Mouse (Mus musculus) MEL (cell line): ENCODE measurements around the gene Mrpl35. TPM values are rescaled to one million over a fixed set of nuclear protein-coding genes. Genes with fewer than 3 reads are reported as not detected.
A peak's percentile ranks its signal among the peaks of the same experiment; 100 is the strongest.

Experiments used
- DNase-seq: peaks from one replicate; pipeline ENCODE4 v3.0.0; 2011; ENCODE audit warnings: low read depth, low spot score
- H3K27ac ChIP-seq: 2 replicates; pipeline ENCODE4 v1.5.1; 2012; ENCODE audit warnings: low read depth, mild to moderate bottlenecking, control low read depth, low read length, moderate library complexity; ENCODE audit not compliant: control insufficient read depth
- H3K27me3 ChIP-seq, 2 experiments: fragments of 150-350 bp in 1 of 2; sonication (generic) in 1 of 2; 2 replicates each; pipeline ENCODE4 v1.6.1; 2012; ENCODE audit warnings: low read length in 2 of 2, mild to moderate bottlenecking in 2 of 2, improper control_type of control experiment in 1 of 2, moderate library complexity in 1 of 2; ENCODE audit not compliant: insufficient read depth in 2 of 2, control insufficient read depth in 1 of 2
- H3K36me3 ChIP-seq, 2 experiments: 2 replicates each; pipeline ENCODE4 v1.6.1; 2012 to 2014; ENCODE audit warnings: low read length in 2 of 2, improper control_type of control experiment in 1 of 2, inconsistent platforms in 1 of 2, mild to moderate bottlenecking in 1 of 2; ENCODE audit not compliant: insufficient read depth in 2 of 2, control insufficient read depth in 1 of 2
- H3K4me1 ChIP-seq, 2 experiments: fragments of 150-350 bp in 1 of 2; sonication (generic) in 1 of 2; 2 replicates each; pipeline ENCODE4 v1.6.1; 2012; ENCODE audit warnings: low read length in 2 of 2, improper control_type of control experiment in 1 of 2, mild to moderate bottlenecking in 1 of 2; ENCODE audit not compliant: insufficient read depth in 2 of 2, control insufficient read depth in 1 of 2
- H3K4me3 ChIP-seq, 2 experiments: fragments of 150-350 bp in 1 of 2; sonication (generic) in 1 of 2; 2 replicates each; pipeline ENCODE4 v1.5.1; 2012; ENCODE audit warnings: low read depth in 2 of 2, low read length in 2 of 2, mild to moderate bottlenecking in 2 of 2, moderate library complexity in 2 of 2, control low read depth in 1 of 2, improper control_type of control experiment in 1 of 2; ENCODE audit not compliant: control insufficient read depth in 1 of 2, insufficient read depth in 1 of 2
- H3K79me2 ChIP-seq: 2 replicates; pipeline ENCODE4 v1.6.1; 2012; ENCODE audit warnings: mild to moderate bottlenecking, low read length, moderate library complexity; ENCODE audit not compliant: control insufficient read depth, poor library complexity, insufficient read depth
- H3K9ac ChIP-seq: 2 replicates; pipeline ENCODE4 v1.6.1; 2012; ENCODE audit warnings: low read depth, mild to moderate bottlenecking, control low read depth, low read length, moderate library complexity; ENCODE audit not compliant: control insufficient read depth, poor library complexity, severe bottlenecking
- H3K9me3 ChIP-seq: fragments of 150-350 bp; sonication (generic); replicated peaks from 2 replicates; pipeline ENCODE4 v1.6.1; 2012; ENCODE audit warnings: mild to moderate bottlenecking, low read length, improper control_type of control experiment, moderate library complexity; ENCODE audit not compliant: insufficient read depth
- BHLHE40 ChIP-seq: IDR thresholded peaks from 2 replicates; pipeline ENCODE4 v1.6.1; 2012; ENCODE audit warnings: low read depth, mild to moderate bottlenecking, inconsistent platforms, low read length, improper control_type of control experiment, borderline replicate concordance
- CHD1 ChIP-seq: IDR thresholded peaks from 2 replicates; pipeline ENCODE4 v1.6.1; 2012; ENCODE audit warnings: low read depth, mild to moderate bottlenecking, inconsistent platforms, low read length, improper control_type of control experiment
- CHD2 ChIP-seq: IDR thresholded peaks from 2 replicates; pipeline ENCODE4 v1.6.1; 2011; ENCODE audit warnings: low read length, improper control_type of control experiment
- E2F4 ChIP-seq: IDR thresholded peaks from 2 replicates; pipeline ENCODE4 v1.6.1; 2011; ENCODE audit warnings: low read depth, low read length, improper control_type of control experiment, borderline replicate concordance
- EP300 ChIP-seq, 2 experiments: IDR thresholded peaks; 2 replicates each; pipeline ENCODE4 v1.6.1; 2011; ENCODE audit warnings: improper control_type of control experiment in 2 of 2, low read length in 2 of 2, low read depth in 1 of 2, mild to moderate bottlenecking in 1 of 2
- ETS1 ChIP-seq: IDR thresholded peaks from 2 replicates; pipeline ENCODE4 v1.6.1; 2012; ENCODE audit warnings: low read depth, mild to moderate bottlenecking, inconsistent platforms, low read length, improper control_type of control experiment, moderate library complexity
- GABPA ChIP-seq: IDR thresholded peaks from 2 replicates; pipeline ENCODE4 v1.6.1; 2012; ENCODE audit warnings: low read depth, mild to moderate bottlenecking, inconsistent platforms, low read length, improper control_type of control experiment, moderate library complexity
- GATA1 ChIP-seq: IDR thresholded peaks from 2 replicates; pipeline ENCODE4 v1.6.1; 2011; ENCODE audit warnings: low read depth, low read length, improper control_type of control experiment
- HCFC1 ChIP-seq: IDR thresholded peaks from 2 replicates; pipeline ENCODE4 v1.6.1; 2012; ENCODE audit warnings: low read depth, mild to moderate bottlenecking, inconsistent platforms, low read length, improper control_type of control experiment, moderate library complexity
- JUND ChIP-seq: IDR thresholded peaks from 2 replicates; pipeline ENCODE4 v1.6.1; 2011; ENCODE audit warnings: low read depth, mild to moderate bottlenecking, improper control_type of control experiment, low read length
- KAT2A ChIP-seq: conservative IDR thresholded peaks from 2 replicates; pipeline ENCODE4 v1.6.1; 2012; ENCODE audit warnings: low read depth, low read length, improper control_type of control experiment, inconsistent platforms
- MAFK ChIP-seq: IDR thresholded peaks from 2 replicates; pipeline ENCODE4 v1.6.1; 2011; ENCODE audit warnings: low read depth, mild to moderate bottlenecking, low read length, improper control_type of control experiment, borderline replicate concordance
- MAX ChIP-seq: IDR thresholded peaks from 2 replicates; pipeline ENCODE4 v1.6.1; 2011; ENCODE audit warnings: low read length, improper control_type of control experiment
- MEF2A ChIP-seq: IDR thresholded peaks from 2 replicates; pipeline ENCODE4 v1.6.1; 2014; ENCODE audit warnings: low read depth, mild to moderate bottlenecking, inconsistent platforms, low read length, improper control_type of control experiment; ENCODE audit not compliant: poor library complexity, insufficient replicate concordance, severe bottlenecking; ENCODE audit errors: extremely low read depth
- MXI1 ChIP-seq: IDR thresholded peaks from 2 replicates; pipeline ENCODE4 v1.6.1; 2011; ENCODE audit warnings: mild to moderate bottlenecking, low read depth, low read length, improper control_type of control experiment
- MYC ChIP-seq: IDR thresholded peaks from 2 replicates; pipeline ENCODE4 v1.6.1; 2011; ENCODE audit warnings: low read depth, mild to moderate bottlenecking, low read length, improper control_type of control experiment, moderate library complexity
- NELFE ChIP-seq: IDR thresholded peaks from 2 replicates; pipeline ENCODE4 v1.6.1; 2011; ENCODE audit warnings: low read depth, low read length, improper control_type of control experiment
- POLR2A ChIP-seq, 2 experiments: IDR thresholded peaks; 2 replicates each; pipeline ENCODE4 v1.6.1; 2011 to 2012; ENCODE audit warnings: low read length in 2 of 2, mild to moderate bottlenecking in 2 of 2, control low read depth in 1 of 2, improper control_type of control experiment in 1 of 2, low read depth in 1 of 2, moderate library complexity in 1 of 2; ENCODE audit not compliant: control insufficient read depth in 1 of 2, insufficient read depth in 1 of 2, poor library complexity in 1 of 2
- RAD21 ChIP-seq: IDR thresholded peaks from 2 replicates; pipeline ENCODE4 v1.6.1; 2011; ENCODE audit warnings: mild to moderate bottlenecking, low read depth, low read length, improper control_type of control experiment
- RCOR1 ChIP-seq: IDR thresholded peaks from 2 replicates; pipeline ENCODE4 v1.6.1; 2012; ENCODE audit warnings: low read depth, mild to moderate bottlenecking, inconsistent platforms, low read length, improper control_type of control experiment
- SMC3 ChIP-seq: IDR thresholded peaks from 2 replicates; pipeline ENCODE4 v1.6.1; 2011; ENCODE audit warnings: low read depth, low read length, improper control_type of control experiment
- TAL1 ChIP-seq: IDR thresholded peaks from 2 replicates; pipeline ENCODE4 v1.6.1; 2012; ENCODE audit warnings: mild to moderate bottlenecking, inconsistent platforms, low read length, moderate library complexity, mixed read lengths
- TBP ChIP-seq: IDR thresholded peaks from 2 replicates; pipeline ENCODE4 v1.8.0; 2011; ENCODE audit warnings: low read depth, low read length, improper control_type of control experiment
- UBTF ChIP-seq: IDR thresholded peaks from 2 replicates; pipeline ENCODE4 v1.6.1; 2012; ENCODE audit warnings: low read depth, mild to moderate bottlenecking, inconsistent platforms, low read length, improper control_type of control experiment, moderate library complexity, borderline replicate concordance; ENCODE audit not compliant: insufficient read depth
- USF1 ChIP-seq: IDR thresholded peaks from 2 replicates; pipeline ENCODE4 v1.6.1; 2014; ENCODE audit warnings: low read depth, mild to moderate bottlenecking, inconsistent platforms, low read length, improper control_type of control experiment, moderate library complexity
- USF2 ChIP-seq, 2 experiments: IDR thresholded peaks; 2 replicates each; pipeline ENCODE4 v1.6.1; 2011 to 2012; ENCODE audit warnings: improper control_type of control experiment in 2 of 2, low read length in 2 of 2, borderline replicate concordance in 1 of 2, inconsistent platforms in 1 of 2, low read depth in 1 of 2, mild to moderate bottlenecking in 1 of 2; ENCODE audit not compliant: insufficient read depth in 1 of 2
- ZC3H11A ChIP-seq: IDR thresholded peaks from 2 replicates; pipeline ENCODE4 v1.6.1; 2012; ENCODE audit warnings: low read depth, mild to moderate bottlenecking, inconsistent platforms, low read length, improper control_type of control experiment
- ZKSCAN1 ChIP-seq: IDR thresholded peaks from 2 replicates; pipeline ENCODE4 v1.6.1; 2012; ENCODE audit warnings: low read depth, mild to moderate bottlenecking, inconsistent platforms, low read length, improper control_type of control experiment, moderate library complexity
- ZMIZ1 ChIP-seq: IDR thresholded peaks from 2 replicates; pipeline ENCODE4 v1.6.1; 2012; ENCODE audit warnings: low read depth, mild to moderate bottlenecking, inconsistent platforms, low read length, improper control_type of control experiment, moderate library complexity
- ZNF384 ChIP-seq: IDR thresholded peaks from 2 replicates; pipeline ENCODE4 v1.6.1; 2012; ENCODE audit warnings: low read depth, mild to moderate bottlenecking, inconsistent platforms, low read length, improper control_type of control experiment
- polyA plus RNA-seq, 2 experiments: library from polyadenylated mRNA; stranded (reverse) in 1 of 2; unstranded in 1 of 2; fragments of >175 nt in 1 of 2; fragments of >200 nt in 1 of 2; gene quantifications; 2 replicates each; pipeline versions ENCODE4 v1.2.1 to v1.2.4; 2012; ENCODE audit warnings: low replicate concordance in 2 of 2, low read depth in 1 of 2; ENCODE audit not compliant: insufficient read length in 2 of 2, insufficient read depth in 1 of 2, missing spikeins in 1 of 2
- total RNA-seq: library from RNA; depleted of rRNA; stranded (reverse); fragments of 300-350 nt; gene quantifications from 2 replicates; pipeline ENCODE4 v1.2.3, GENCODE M21; 2012

Gene Mrpl35
- total and polyA plus RNA-seq, 3 experiments: 26.0 to 34.8 TPM; not detected in 1

- Histone ChIP-seq H3K36me3 (peaks cover 0 to 13% of the 10 kb centered on the region in 2 experiments; a peak in 2 of 4 replicates), H3K79me2 (peaks cover 13% of the 10 kb centered on the region), H3K9me3 (no peaks in the 10 kb centered on the region), H3K4me3 (peak overlapping the region; percentile 73 to 87), H3K27ac (peak overlapping the region; percentile 55), H3K9ac (peak overlapping the region; percentile 70), H3K4me1 (peaks cover 0 to 10% of the 10 kb centered on the region in 2 experiments; a peak in 3 of 4 replicates), H3K27me3 (no peaks in the 10 kb centered on the region; a peak in 1 of 4 replicates)
- TF ChIP-seq SMC3 (no peak), KAT2A (0 out of 2 replicates have a peak, but pooled peaks have one; percentile 1)
- DNase-seq: peak; percentile 72
These were observed 2.8 kb downstream of the Mrpl35 start for GRCm38 (mm10) chr6:71823961-71824360.

GRCm38 (mm10) chr6:71823488-71823887, 3.3 kb downstream of the Mrpl35 start:
- Histone ChIP-seq H3K36me3 (peaks cover 0 to 13% of the 10 kb centered on the region in 2 experiments; a peak in 2 of 4 replicates), H3K4me3 (peak overlapping the region; percentile 73 to 87), H3K27me3 (no peaks in the 10 kb centered on the region; a peak in 1 of 4 replicates), H3K4me1 (peaks cover 0 to 10% of the 10 kb centered on the region in 2 experiments; a peak in 3 of 4 replicates), H3K9ac (peak overlapping the region; percentile 70), H3K9me3 (no peaks in the 10 kb centered on the region), H3K27ac (peak overlapping the region; percentile 55), H3K79me2 (peaks cover 13% of the 10 kb centered on the region)
- DNase-seq: peak; percentile 96
- 0 out of 2 replicates have a peak, but pooled peaks have one; percentile 41 for TF ChIP-seq RCOR1
- TF ChIP-seq E2F4: peak; percentile 63; the same call in 1 of the 2 replicates
- no peak for TF ChIP-seq USF2 (IDR thresholded peaks at IDR 0.05; ENCODE audit: borderline replicate concordance in 1 of 2, insufficient read depth in 1 of 2, low read depth in 1 of 2, low read length in 2 of 2)
- no peak for TF ChIP-seq CHD2
- peak; percentile 77 for TF ChIP-seq TBP
- no peak for TF ChIP-seq SMC3
- 0 out of 2 replicates have a peak, but pooled peaks have one; percentile 19 for TF ChIP-seq USF1
- TF ChIP-seq KAT2A: peak; percentile 51; the same call in 1 of the 2 replicates
- TF ChIP-seq HCFC1: peak; percentile 92
- TF ChIP-seq RAD21: no peak
- TF ChIP-seq ZKSCAN1: no peak
- 0 out of 2 replicates have a peak, but pooled peaks have one; percentile 12 for TF ChIP-seq GATA1
- TF ChIP-seq POLR2A (IDR thresholded peaks at IDR 0.05; ENCODE audit: control insufficient read depth in 1 of 2, insufficient read depth in 1 of 2, low read depth in 1 of 2, low read length in 2 of 2, poor library complexity in 1 of 2): peak; percentile 92 to 94
- peak; percentile 93 for TF ChIP-seq NELFE
- no peak for TF ChIP-seq GABPA
- peak; percentile 60; the same call in 1 of the 2 replicates for TF ChIP-seq ETS1
- TF ChIP-seq MAX: peak; percentile 84
- TF ChIP-seq JUND: no peak
- TF ChIP-seq UBTF: no peak
- TF ChIP-seq BHLHE40: peak; percentile 71; the same call in 1 of the 2 replicates
- TF ChIP-seq MAFK: no peak
- TF ChIP-seq MEF2A: no peak
- no peak for TF ChIP-seq ZNF384
- no peak for TF ChIP-seq ZC3H11A
- 0 out of 4 replicates have a peak, but pooled peaks of 1 of the 2 experiments have one; percentile 43 for TF ChIP-seq EP300 (IDR thresholded peaks at IDR 0.05; ENCODE audit: low read depth in 1 of 2, low read length in 2 of 2)
- TF ChIP-seq TAL1: no peak
- TF ChIP-seq ZMIZ1: peak; percentile 88; the same call in 1 of the 2 replicates
- peak; percentile 99 for TF ChIP-seq MXI1
- TF ChIP-seq CHD1: peak; percentile 93
- TF ChIP-seq MYC: peak; percentile 88
